Mouse (Mus musculus): ENCODE measurements at regions not wholly inside any gene's neighbourhood (a gene's known extent, or its start where the extent isn't known, plus 50 kb on each side); places are given as distances from the start of the nearest gene placed in this dataset.

DNA sequence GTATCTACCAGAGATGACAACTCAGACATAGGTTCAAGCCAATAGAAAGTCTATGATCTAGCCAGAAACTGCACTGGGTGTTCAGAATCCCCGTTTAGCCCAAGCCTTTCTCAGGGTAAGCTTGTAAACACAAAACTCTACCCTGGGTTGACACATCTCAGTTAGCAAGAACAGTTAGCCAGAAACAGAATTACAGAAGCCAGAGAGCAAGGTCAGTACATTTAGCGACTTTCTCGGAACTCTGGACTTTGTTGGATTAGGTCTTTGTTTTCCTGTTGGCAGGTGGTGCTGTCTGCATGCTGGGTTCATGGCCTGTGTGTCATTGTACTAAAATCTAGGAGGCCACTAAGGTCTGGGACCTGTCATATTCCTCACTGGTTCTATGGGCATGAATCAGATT, 137.4 kb upstream of the Nampt start:
- no peak overlapping the region for H3K4me3 ChIP-seq (ENCODE audit: insufficient read depth, poor library complexity, severe bottlenecking)
- H3K36me3 ChIP-seq (ENCODE audit: control insufficient read depth, insufficient read depth) = no peaks in the 10 kb centered on the region
- no peaks in the 10 kb centered on the region for H3K79me2 ChIP-seq (ENCODE audit: control insufficient read depth, insufficient read depth)
- H3K27me3 ChIP-seq (ENCODE audit: control insufficient read depth, insufficient read depth, insufficient read length) = no peaks in the 10 kb centered on the region
- no peak overlapping the region for H3ac ChIP-seq (ENCODE audit: control insufficient read depth, insufficient read length, low read depth)
- H3K79me3 ChIP-seq (ENCODE audit: low read depth) = no peaks in the 10 kb centered on the region
- TF ChIP-seq MYOD1 (IDR thresholded peaks at IDR 0.05; ENCODE audit: control insufficient read depth, insufficient read length, low read depth) (no peak), CEBPB (IDR thresholded peaks at IDR 0.05; ENCODE audit: low read depth) (no peak), USF1 (IDR thresholded peaks at IDR 0.05; ENCODE audit: low read depth) (no peak), MYOG (IDR thresholded peaks at IDR 0.05; ENCODE audit: control insufficient read depth, extremely low read depth, insufficient read length) (no peak), CTCF (IDR thresholded peaks at IDR 0.05; ENCODE audit: control insufficient read depth, insufficient read depth, insufficient read length) (no peak)

DNA sequence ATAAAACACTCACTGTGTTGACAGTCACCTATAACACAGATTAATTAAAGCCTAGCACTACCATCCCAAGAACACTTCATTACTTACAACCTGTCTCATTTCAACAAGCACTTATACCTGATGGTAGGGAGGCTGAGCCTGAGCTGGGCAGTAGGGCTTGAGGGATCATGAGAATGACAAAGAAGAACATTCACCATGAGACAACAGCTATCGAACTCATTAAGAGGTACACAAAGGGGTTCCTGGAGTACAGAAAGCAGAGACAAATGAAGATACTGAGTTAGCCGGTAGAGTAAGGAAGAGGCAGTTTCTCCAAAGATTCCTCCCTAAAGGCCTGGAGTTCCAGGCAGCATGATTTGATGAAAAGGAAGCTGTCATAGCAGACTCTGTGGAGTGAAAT, 136.0 kb upstream of the Nampt start:
- no peak for TF ChIP-seq USF1 (IDR thresholded peaks at IDR 0.05; ENCODE audit: low read depth)
- TF ChIP-seq MAX (IDR thresholded peaks at IDR 0.05) = no peak
- no peaks in the 10 kb centered on the region for H3K27me3 ChIP-seq (ENCODE audit: control insufficient read depth, insufficient read depth, insufficient read length)
- H3K79me3 ChIP-seq (ENCODE audit: low read depth) = no peaks in the 10 kb centered on the region
- no peak overlapping the region for H3ac ChIP-seq (ENCODE audit: control insufficient read depth, insufficient read length, low read depth)
- no peaks in the 10 kb centered on the region for H3K36me3 ChIP-seq (ENCODE audit: control insufficient read depth, insufficient read depth)
- no peak overlapping the region for H3K4me3 ChIP-seq (ENCODE audit: insufficient read depth, poor library complexity, severe bottlenecking)
- H3K79me2 ChIP-seq (ENCODE audit: control insufficient read depth, insufficient read depth) = no peaks in the 10 kb centered on the region

DNA sequence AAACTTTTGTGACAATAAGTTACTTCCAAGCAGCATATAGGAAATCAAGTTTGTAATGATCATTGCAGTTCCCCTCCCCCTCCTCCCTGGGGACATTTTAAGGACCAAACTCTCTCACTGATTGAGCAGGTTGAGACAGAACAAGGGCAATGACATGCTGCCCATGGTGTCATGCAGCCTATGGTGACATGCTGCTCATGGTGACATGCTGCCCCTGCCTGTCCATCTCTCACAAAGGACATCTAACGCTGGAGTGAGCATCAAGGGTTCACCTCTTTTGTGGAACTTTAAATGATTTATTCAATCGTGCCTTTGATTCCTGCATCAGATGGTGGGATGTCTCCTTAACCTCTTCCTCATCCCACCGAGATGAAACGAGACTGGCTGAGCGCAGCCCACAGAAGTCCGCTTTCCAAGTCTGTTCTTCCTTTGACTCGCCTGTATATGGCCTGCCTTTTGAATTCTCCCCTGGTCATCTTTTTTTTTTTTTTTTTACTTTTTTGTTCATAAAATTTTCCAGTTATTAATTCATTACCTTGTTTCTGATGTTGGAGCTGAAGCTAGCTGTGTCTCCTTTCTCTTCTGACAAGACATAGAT, 133.5 kb upstream of the Nampt start:
- Histone ChIP-seq H3K36me3 (ENCODE audit: control insufficient read depth, insufficient read depth) (no peaks in the 10 kb centered on the region), H3K4me3 (ENCODE audit: insufficient read depth, poor library complexity, severe bottlenecking) (no peak overlapping the region), H3K27me3 (ENCODE audit: control insufficient read depth, insufficient read depth, insufficient read length) (no peaks in the 10 kb centered on the region), H3K79me2 (ENCODE audit: control insufficient read depth, insufficient read depth) (no peaks in the 10 kb centered on the region), H3K79me3 (ENCODE audit: low read depth) (no peaks in the 10 kb centered on the region), H3ac (ENCODE audit: control insufficient read depth, insufficient read length, low read depth) (no peak overlapping the region)
- TF ChIP-seq MYOD1 (IDR thresholded peaks at IDR 0.05; ENCODE audit: control insufficient read depth, insufficient read length, low read depth) = no peak
- no peak for TF ChIP-seq FOSL1 (IDR thresholded peaks at IDR 0.05; ENCODE audit: insufficient read depth, low read length, poor library complexity, severe bottlenecking)
- no peak for TF ChIP-seq USF1 (IDR thresholded peaks at IDR 0.05; ENCODE audit: low read depth)
- no peak for TF ChIP-seq MYOG (IDR thresholded peaks at IDR 0.05; ENCODE audit: control insufficient read depth, extremely low read depth, insufficient read length)
- no peak for TF ChIP-seq MAX (IDR thresholded peaks at IDR 0.05)
- TF ChIP-seq CTCF (IDR thresholded peaks at IDR 0.05; ENCODE audit: control insufficient read depth, insufficient read depth, insufficient read length) = no peak
- TF ChIP-seq CEBPB (IDR thresholded peaks at IDR 0.05; ENCODE audit: low read depth) = no peak

DNA sequence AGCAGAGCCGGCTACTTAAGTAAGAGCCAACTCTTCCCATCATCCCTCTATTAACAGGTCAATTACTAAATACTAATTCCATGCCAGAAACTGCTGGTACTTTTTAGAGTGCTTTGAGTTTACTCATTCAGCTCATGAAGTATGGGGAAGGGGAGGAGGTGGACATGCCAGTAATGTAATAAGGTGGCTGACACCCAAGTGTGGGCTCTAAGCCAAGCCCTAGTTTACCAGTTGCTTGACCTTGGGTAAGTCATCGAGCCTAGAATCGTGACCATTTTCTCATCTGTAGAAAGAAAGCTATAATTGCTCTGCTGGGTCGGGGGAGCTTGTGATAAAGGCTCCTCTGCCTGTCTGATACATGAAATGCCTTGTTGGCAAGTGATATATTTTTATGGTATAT, 130.0 kb upstream of the Nampt start:
- Histone ChIP-seq H3K27me3 (ENCODE audit: control insufficient read depth, insufficient read depth, insufficient read length) (no peaks in the 10 kb centered on the region), H3K36me3 (ENCODE audit: control insufficient read depth, insufficient read depth) (no peaks in the 10 kb centered on the region), H3K4me3 (ENCODE audit: insufficient read depth, poor library complexity, severe bottlenecking) (no peak overlapping the region), H3ac (ENCODE audit: control insufficient read depth, insufficient read length, low read depth) (no peak overlapping the region), H3K79me2 (ENCODE audit: control insufficient read depth, insufficient read depth) (no peaks in the 10 kb centered on the region), H3K79me3 (ENCODE audit: low read depth) (no peaks in the 10 kb centered on the region)
- TF ChIP-seq CTCF (IDR thresholded peaks at IDR 0.05; ENCODE audit: control insufficient read depth, insufficient read depth, insufficient read length) = no peak
- TF ChIP-seq CEBPB (IDR thresholded peaks at IDR 0.05; ENCODE audit: low read depth) = no peak
- TF ChIP-seq MYOD1 (IDR thresholded peaks at IDR 0.05; ENCODE audit: control insufficient read depth, insufficient read length, low read depth) = no peak
- no peak for TF ChIP-seq USF1 (IDR thresholded peaks at IDR 0.05; ENCODE audit: low read depth)
- no peak for TF ChIP-seq MYOG (IDR thresholded peaks at IDR 0.05; ENCODE audit: control insufficient read depth, extremely low read depth, insufficient read length)
- no peak for TF ChIP-seq MAX (IDR thresholded peaks at IDR 0.05)
- TF ChIP-seq FOSL1 (IDR thresholded peaks at IDR 0.05; ENCODE audit: insufficient read depth, low read length, poor library complexity, severe bottlenecking) = no peak

DNA sequence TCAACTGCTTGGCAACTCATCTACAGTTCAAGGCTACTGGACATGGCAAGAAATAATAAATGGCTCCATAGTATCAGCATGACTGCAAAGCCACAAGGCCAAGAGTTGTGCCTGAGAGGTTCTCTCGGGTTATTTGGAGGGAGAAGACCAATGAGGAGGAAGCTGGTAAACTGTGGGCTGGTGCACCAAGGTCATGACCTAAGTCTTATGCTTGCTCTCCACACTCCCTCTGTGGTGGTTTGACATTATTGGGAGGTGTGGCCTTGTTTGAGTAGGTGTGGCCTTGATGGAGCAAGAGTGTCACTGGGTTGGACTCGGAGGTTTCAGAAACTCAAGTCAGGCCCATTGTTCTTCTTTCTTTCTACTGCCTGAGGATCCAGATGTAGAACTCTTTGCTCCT, 129.2 kb upstream of the Nampt start:
- Histone ChIP-seq H3K4me3 (ENCODE audit: insufficient read depth, poor library complexity, severe bottlenecking) (no peak overlapping the region), H3K27me3 (ENCODE audit: control insufficient read depth, insufficient read depth, insufficient read length) (no peaks in the 10 kb centered on the region), H3K79me2 (ENCODE audit: control insufficient read depth, insufficient read depth) (no peaks in the 10 kb centered on the region), H3K36me3 (ENCODE audit: control insufficient read depth, insufficient read depth) (no peaks in the 10 kb centered on the region), H3K79me3 (ENCODE audit: low read depth) (no peaks in the 10 kb centered on the region), H3ac (ENCODE audit: control insufficient read depth, insufficient read length, low read depth) (no peak overlapping the region)
- TF ChIP-seq MYOD1 (IDR thresholded peaks at IDR 0.05; ENCODE audit: control insufficient read depth, insufficient read length, low read depth) = no peak
- TF ChIP-seq MYOG (IDR thresholded peaks at IDR 0.05; ENCODE audit: control insufficient read depth, extremely low read depth, insufficient read length) = no peak
- TF ChIP-seq FOSL1 (IDR thresholded peaks at IDR 0.05; ENCODE audit: insufficient read depth, low read length, poor library complexity, severe bottlenecking) = no peak
- TF ChIP-seq USF1 (IDR thresholded peaks at IDR 0.05; ENCODE audit: low read depth) = no peak
- TF ChIP-seq MAX (IDR thresholded peaks at IDR 0.05) = no peak
- no peak for TF ChIP-seq CEBPB (IDR thresholded peaks at IDR 0.05; ENCODE audit: low read depth)
- no peak for TF ChIP-seq CTCF (IDR thresholded peaks at IDR 0.05; ENCODE audit: control insufficient read depth, insufficient read depth, insufficient read length)

DNA sequence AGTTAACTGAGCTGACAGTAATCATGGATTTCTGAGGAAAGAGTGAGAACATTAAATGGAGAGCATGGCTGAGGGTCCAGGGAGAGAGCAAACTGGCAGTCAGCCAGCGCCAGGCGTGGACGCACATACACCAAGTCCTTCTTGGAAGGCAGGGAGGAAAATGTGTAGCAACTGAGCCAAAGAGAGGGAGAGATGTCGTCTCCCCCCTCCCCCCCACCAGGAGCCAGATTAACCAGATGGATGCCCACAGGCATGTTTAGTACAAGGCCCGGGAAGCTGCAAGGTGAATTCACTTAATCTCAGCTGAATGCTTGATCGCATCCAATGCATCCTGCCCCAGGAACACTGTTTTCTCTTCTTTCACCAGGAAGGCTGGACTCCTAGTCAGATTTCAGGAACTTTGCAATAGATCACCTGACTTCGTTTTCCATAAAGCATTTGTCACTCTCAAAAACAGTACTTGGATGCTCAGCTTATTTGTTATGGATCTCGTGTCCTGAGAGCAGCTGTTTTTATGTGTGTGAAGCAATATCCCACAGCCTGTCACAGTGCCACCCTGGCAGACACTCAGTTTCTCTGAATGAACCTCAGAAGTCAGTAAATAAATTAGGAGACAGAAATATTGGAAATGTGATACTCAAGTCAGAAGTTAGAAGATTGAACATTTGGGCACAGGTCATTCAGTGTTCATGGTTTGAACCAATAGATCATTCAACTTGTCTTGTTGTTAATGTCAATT, 127.1 kb upstream of the Nampt start:
- Histone ChIP-seq H3K79me3 (ENCODE audit: low read depth) (no peaks in the 10 kb centered on the region), H3K79me2 (ENCODE audit: control insufficient read depth, insufficient read depth) (no peaks in the 10 kb centered on the region), H3K27me3 (ENCODE audit: control insufficient read depth, insufficient read depth, insufficient read length) (no peaks in the 10 kb centered on the region), H3ac (ENCODE audit: control insufficient read depth, insufficient read length, low read depth) (no peak overlapping the region), H3K36me3 (ENCODE audit: control insufficient read depth, insufficient read depth) (no peaks in the 10 kb centered on the region), H3K4me3 (ENCODE audit: insufficient read depth, poor library complexity, severe bottlenecking) (no peak overlapping the region)
- TF ChIP-seq USF1 (IDR thresholded peaks at IDR 0.05; ENCODE audit: low read depth) = no peak
